Mouse (Mus musculus): ENCODE results near the gene Gal3st1. TPM values are rescaled to one million over a fixed set of nuclear protein-coding genes. Genes with fewer than 3 reads are reported as not detected.
A peak's percentile ranks its signal among the peaks of the same experiment; 100 is the strongest.
"Not testable (repeated sequence)": the region's sequence is repeated elsewhere in the genome, so short reads cannot be mapped to it uniquely, and the experiment has no call there.

Gene Gal3st1
- polyA plus RNA-seq (2015; fragmentation: Nextera tagmentation; extraction: Ambion mirVana) = 4.0 and 4.3 TPM in 2 replicates

DNA sequence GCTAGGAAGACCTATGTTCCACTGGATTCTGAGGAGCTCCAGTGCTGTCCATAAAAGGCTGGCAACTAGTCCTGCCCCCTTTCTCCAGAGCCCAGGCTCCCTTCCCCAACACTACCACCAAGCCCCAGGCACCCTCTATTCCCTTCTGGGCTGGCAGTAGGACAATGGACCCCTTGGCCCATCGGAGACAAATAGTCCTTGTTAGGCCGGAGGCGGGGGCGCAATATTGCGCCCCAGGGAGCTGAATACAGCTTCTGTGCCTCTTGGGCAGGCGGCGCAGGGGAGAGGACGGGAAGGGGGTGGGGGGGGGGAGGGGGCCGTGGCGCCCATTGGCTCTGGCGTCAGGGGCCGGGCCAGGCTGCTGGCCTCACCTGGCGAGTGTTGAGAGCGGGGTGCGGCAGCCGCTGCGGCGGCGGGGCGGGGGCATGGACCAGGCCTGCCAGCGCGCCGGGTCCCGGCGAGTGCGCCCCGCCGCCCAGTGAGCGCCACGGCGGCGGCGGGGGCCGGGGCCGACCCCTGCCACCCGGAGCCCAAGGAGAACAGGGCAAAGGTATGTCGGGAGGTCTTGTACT is at the start of gene Gal3st1:
Gene Gal3st1 (plus strand): TSS at position 346 of the 572 bp plus-strand sequence.
- Histone ChIP-seq H3K4me1 (replicated peaks) (peaks cover 18% of the 10 kb centered on the region), H3K36me3 (peaks cover 31% of the 10 kb centered on the region), H3K27me3 (peaks cover 9% of the 10 kb centered on the region), H3K27ac (replicated peaks) (0 out of 2 replicates have a peak within 1 kb of the TSS, but pooled peaks have one; percentile 23), H3K9me3 (no peaks in the 10 kb centered on the region), H3K4me2 (peak within 1 kb of the TSS; percentile 66), H3K4me3 (peak within 1 kb of the TSS; percentile 46), H3K9ac (peak within 1 kb of the TSS; percentile 64)
- peak; percentile 69 for ATAC-seq (ENCODE audit: low read depth)
- WGBS = 1% methylated on average over 24 of the region's 37 CpGs

DNA sequence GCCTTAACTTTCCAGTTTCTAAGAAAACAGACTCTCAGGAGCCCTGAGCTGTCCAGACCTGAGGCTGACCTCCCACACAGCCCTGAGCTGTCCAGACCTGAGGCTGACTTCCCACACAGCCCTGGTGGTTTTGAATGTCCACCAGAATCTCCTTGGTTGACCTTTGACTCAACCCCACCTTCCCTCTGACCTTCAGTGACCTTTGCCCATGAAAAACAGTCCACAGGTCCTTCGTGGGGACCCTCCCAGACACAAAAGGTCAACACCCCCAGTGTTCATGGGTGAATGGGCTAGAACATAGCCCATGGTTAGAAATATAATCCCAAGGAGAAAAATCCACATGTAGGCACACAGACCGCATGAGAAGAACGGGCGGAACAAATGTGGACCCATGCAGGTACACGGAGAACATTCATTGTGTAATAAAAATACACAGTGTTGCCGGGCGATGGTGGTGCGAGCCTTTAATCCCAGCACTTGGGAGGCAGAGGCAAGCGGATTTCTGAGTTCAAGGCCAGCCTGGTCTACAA is 49.6 kb upstream of the Gal3st1 start:
- H3K9me3 ChIP-seq = no peaks in the 10 kb centered on the region
- H3K36me3 ChIP-seq = no peaks in the 10 kb centered on the region
- ATAC-seq (ENCODE audit: low read depth) = no peak

DNA sequence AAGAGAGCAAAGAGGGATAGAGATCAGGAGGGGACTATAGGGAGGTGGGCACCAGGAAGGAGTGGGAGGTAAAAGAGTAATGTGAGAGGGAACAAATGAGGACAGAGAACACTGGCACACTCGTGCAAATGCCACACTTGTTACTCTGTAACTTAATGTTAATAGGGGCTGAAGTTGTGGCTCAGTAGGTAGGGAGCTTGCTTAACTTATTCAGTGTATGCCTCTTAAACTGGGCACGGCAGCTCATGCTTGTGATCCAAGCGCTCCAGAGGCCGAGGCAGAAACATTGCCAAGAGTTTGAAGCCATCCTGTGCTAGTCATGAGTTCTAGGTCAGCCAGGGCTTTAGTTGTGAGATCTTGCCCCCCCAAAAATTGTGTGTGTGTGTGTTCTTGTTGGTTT is 48.3 kb upstream of the Gal3st1 start:
- no peak overlapping the region for H3K9ac ChIP-seq
- no peaks in the 10 kb centered on the region for H3K27me3 ChIP-seq
- H3K9me3 ChIP-seq = no peaks in the 10 kb centered on the region
- 86% methylated on average over 4 of the region's 4 CpGs for WGBS
- H3K36me3 ChIP-seq = no peaks in the 10 kb centered on the region
- no peak overlapping the region for H3K4me2 ChIP-seq
- no peak overlapping the region for H3K27ac ChIP-seq (replicated peaks)
- H3K4me3 ChIP-seq = no peak overlapping the region
- ATAC-seq (ENCODE audit: low read depth) = no peak
- peaks cover 18% of the 10 kb centered on the region for H3K4me1 ChIP-seq (replicated peaks)

More for the DNA sequence above, 49.6 kb upstream of the Gal3st1 start:
- 91% methylated on average over 9 of the region's 9 CpGs for WGBS
- Histone ChIP-seq H3K27ac (replicated peaks) (no peak overlapping the region), H3K27me3 (no peaks in the 10 kb centered on the region), H3K4me3 (no peak overlapping the region), H3K4me1 (replicated peaks) (peaks cover 18% of the 10 kb centered on the region), H3K4me2 (no peak overlapping the region), H3K9ac (no peak overlapping the region)

DNA sequence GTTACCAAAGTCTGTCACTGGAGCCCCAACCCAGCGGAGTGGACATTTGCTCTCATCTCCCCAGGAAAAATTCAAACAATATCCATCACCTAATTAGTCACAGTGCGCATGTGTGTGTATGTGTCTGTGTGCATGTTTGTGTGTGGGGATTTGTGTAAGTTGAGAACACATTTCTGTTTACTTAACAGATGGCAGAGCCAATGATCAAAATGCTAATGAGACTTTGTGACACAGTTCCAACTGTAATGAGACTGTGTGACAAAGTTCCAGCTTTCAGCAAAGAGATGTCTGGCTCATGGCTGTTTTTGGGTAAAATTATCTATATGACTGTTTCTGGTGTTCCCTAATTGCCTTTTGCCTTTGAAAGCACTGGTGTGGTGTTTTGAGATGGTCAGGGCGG is 47.1 kb upstream of the Gal3st1 start:
- no peak overlapping the region for H3K4me3 ChIP-seq
- peaks cover 9% of the 10 kb centered on the region for H3K4me1 ChIP-seq (replicated peaks)
- H3K9ac ChIP-seq = no peak overlapping the region
- no peaks in the 10 kb centered on the region for H3K9me3 ChIP-seq
- ATAC-seq (ENCODE audit: low read depth) = no peak
- no peak overlapping the region for H3K4me2 ChIP-seq
- H3K27ac ChIP-seq (replicated peaks) = no peak overlapping the region
- H3K36me3 ChIP-seq = no peaks in the 10 kb centered on the region
- WGBS = 86% methylated on average over 3 of the region's 3 CpGs
- no peaks in the 10 kb centered on the region for H3K27me3 ChIP-seq

DNA sequence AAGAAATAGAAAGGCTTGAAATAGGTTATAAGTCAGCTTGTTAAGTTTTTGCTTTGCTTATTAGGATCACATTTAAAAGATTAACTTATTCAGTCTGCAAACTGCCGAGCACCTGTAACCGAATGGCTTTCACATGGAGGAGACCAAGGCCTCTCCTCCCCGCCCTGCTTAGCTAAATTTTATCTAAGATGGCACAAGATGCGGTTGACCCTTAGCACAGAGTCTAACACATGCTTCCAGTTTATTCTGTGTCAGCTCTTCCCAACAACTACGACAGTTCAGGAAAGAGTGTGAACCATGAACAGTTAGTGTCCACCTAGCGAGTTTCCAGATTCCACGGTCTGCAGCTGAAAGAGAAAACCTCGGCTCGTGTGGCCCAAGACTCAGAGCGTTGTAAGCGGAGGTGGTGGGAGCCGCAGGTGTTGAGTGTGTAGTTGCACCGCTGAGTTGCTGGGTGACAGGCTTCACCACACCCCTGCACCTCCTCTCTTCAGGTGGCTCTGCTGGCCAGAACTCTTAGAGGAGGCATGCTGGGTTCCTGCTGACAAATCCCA is 46.0 kb upstream of the Gal3st1 start:
- H3K9ac ChIP-seq = no peak overlapping the region
- H3K27me3 ChIP-seq = no peaks in the 10 kb centered on the region
- no peaks in the 10 kb centered on the region for H3K36me3 ChIP-seq
- H3K9me3 ChIP-seq = no peaks in the 10 kb centered on the region
- no peak overlapping the region for H3K4me3 ChIP-seq
- no peak overlapping the region for H3K27ac ChIP-seq (replicated peaks)
- WGBS = 85% methylated on average over 13 of the region's 13 CpGs
- ATAC-seq (ENCODE audit: low read depth) = no peak
- H3K4me2 ChIP-seq = no peak overlapping the region
- H3K4me1 ChIP-seq (replicated peaks) = 0 out of 2 replicates have a peak, but pooled peaks cover under 1% of the 10 kb centered on the region

DNA sequence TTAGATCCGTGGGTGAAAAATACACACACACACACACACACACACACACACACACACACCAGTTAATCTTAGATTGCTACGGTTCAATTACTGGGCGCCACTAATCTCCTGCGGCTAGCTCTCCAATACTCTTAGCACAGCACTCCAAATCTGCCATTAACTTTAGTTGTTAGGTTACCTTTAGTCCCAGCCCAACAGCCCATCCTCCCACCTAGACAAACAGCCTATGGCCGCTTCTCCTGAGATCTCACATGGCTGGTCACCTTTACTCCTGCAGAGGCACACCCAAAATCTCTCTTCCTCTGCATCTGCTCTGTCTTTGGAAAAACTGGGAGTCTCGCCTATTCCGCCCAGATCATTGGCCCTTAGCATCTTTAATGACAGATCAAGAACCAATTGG is 42.1 kb upstream of the Gal3st1 start:
- no peaks in the 10 kb centered on the region for H3K4me1 ChIP-seq (replicated peaks)
- H3K9me3 ChIP-seq = no peaks in the 10 kb centered on the region
- no peaks in the 10 kb centered on the region for H3K27me3 ChIP-seq
- no peak overlapping the region for H3K27ac ChIP-seq (replicated peaks)
- no peak overlapping the region for H3K4me2 ChIP-seq
- no peaks in the 10 kb centered on the region for H3K36me3 ChIP-seq
- ATAC-seq (ENCODE audit: low read depth) = no peak
- WGBS = 93% methylated on average over 7 of the region's 7 CpGs
- no peak overlapping the region for H3K4me3 ChIP-seq
- no peak overlapping the region for H3K9ac ChIP-seq

GRCm38 (mm10) chr11:3946386-3946785 is 37.0 kb upstream of the Gal3st1 start:
- Histone ChIP-seq H3K27ac (replicated peaks) (no peak overlapping the region), H3K27me3 (no peaks in the 10 kb centered on the region), H3K4me2 (no peak overlapping the region), H3K9ac (no peak overlapping the region), H3K36me3 (no peaks in the 10 kb centered on the region), H3K4me1 (replicated peaks) (no peaks in the 10 kb centered on the region), H3K9me3 (no peaks in the 10 kb centered on the region), H3K4me3 (no peak overlapping the region)
- ATAC-seq (ENCODE audit: low read depth) = no peak
- WGBS = 20% methylated on average over 1 of the region's 1 CpGs

GRCm38 (mm10) chr11:3954876-3955275 is 28.6 kb upstream of the Gal3st1 start:
- H3K4me2 ChIP-seq; H3K4me3 ChIP-seq; H3K36me3 ChIP-seq; H3K4me1 ChIP-seq (replicated peaks); H3K27ac ChIP-seq (replicated peaks); ATAC-seq (ENCODE audit: low read depth); H3K27me3 ChIP-seq; H3K9ac ChIP-seq: not testable (repeated sequence)
- WGBS = 81% methylated on average over 5 of the region's 5 CpGs
- H3K9me3 ChIP-seq = 0 out of 2 replicates have a peak, but pooled peaks cover 11% of the 10 kb centered on the region

GRCm38 (mm10) chr11:3955371-3955770 is 28.1 kb upstream of the Gal3st1 start:
- not testable (repeated sequence) for H3K4me1 ChIP-seq (replicated peaks); H3K36me3 ChIP-seq; ATAC-seq (ENCODE audit: low read depth); H3K4me2 ChIP-seq; H3K9ac ChIP-seq; H3K4me3 ChIP-seq; H3K27me3 ChIP-seq; H3K27ac ChIP-seq (replicated peaks)
- WGBS = 81% methylated on average over 4 of the region's 4 CpGs
- H3K9me3 ChIP-seq = 0 out of 2 replicates have a peak, but pooled peaks cover 11% of the 10 kb centered on the region

DNA sequence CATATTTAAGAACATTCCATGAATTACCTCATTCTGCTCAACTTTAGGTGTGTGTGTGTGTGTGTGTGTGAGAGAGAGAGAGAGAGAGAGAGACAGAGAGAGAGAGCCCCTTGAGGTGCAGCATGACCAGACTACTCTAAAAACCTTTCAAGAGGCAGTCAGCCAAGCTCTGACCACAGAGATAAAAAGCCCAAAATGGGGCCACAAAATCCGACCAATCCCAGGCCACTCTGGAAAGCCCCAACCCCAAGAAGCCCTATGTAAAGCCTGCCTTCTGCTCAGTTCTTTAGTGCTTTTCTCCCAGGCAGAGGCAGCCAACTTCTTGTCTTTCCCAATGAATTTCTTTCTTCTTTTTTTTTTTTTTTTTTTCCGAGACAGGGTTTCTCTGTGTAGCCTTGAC is 22.5 kb upstream of the Gal3st1 start:
- Histone ChIP-seq H3K4me2 (no peak overlapping the region), H3K27me3 (0 out of 2 replicates have a peak, but pooled peaks cover 5% of the 10 kb centered on the region), H3K9me3 (0 out of 2 replicates have a peak, but pooled peaks cover 2% of the 10 kb centered on the region), H3K4me1 (replicated peaks) (peaks cover 21% of the 10 kb centered on the region), H3K36me3 (no peaks in the 10 kb centered on the region), H3K4me3 (no peak overlapping the region), H3K9ac (no peak overlapping the region), H3K27ac (replicated peaks) (no peak overlapping the region)
- no peak for ATAC-seq (ENCODE audit: low read depth)
- 54% methylated on average over 2 of the region's 2 CpGs for WGBS

- WGBS = 72% methylated on average over 3 of the region's 3 CpGs
These were observed 21.7 kb upstream of the Gal3st1 start for GRCm38 (mm10) chr11:3961761-3962160.

DNA sequence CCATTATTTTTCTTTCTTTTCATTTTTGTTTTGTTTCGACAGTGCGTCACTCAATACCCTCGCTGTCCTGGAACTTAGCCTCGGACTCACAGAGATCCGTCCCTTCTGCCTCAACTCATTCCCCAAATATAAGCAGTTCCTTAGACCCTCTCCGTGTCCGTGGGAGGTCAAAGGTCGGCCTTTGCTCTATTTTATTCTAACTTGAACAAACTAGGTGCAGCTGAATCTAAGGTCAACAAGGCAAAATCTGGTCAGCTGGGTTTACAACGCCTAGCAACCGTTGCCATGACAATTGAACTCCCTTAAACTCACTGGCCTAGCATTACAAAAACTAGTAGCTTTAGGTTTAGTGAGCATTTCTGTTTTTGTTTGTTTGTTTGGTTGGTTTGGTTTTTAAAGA is 20.3 kb upstream of the Gal3st1 start:
- Histone ChIP-seq H3K27me3 (no peaks in the 10 kb centered on the region), H3K27ac (replicated peaks) (peak overlapping the region; percentile 35; the same call in 1 of the 2 replicates), H3K9ac (0 out of 2 replicates have a peak overlapping the region, but pooled peaks have one; percentile 6), H3K9me3 (no peaks in the 10 kb centered on the region), H3K4me3 (peak overlapping the region; percentile 74), H3K36me3 (peaks cover 1% of the 10 kb centered on the region), H3K4me2 (peak overlapping the region; percentile 73), H3K4me1 (replicated peaks) (peaks cover 28% of the 10 kb centered on the region)
- ATAC-seq (ENCODE audit: low read depth) = 0 out of 2 replicates have a peak, but pooled peaks have one; percentile 15
- 81% methylated on average over 10 of the region's 10 CpGs for WGBS

More at GRCm38 (mm10) chr11:3961761-3962160, 21.7 kb upstream of the Gal3st1 start:
- Histone ChIP-seq H3K27ac (replicated peaks) (no peak overlapping the region), H3K4me2 (no peak overlapping the region), H3K4me3 (no peak overlapping the region), H3K9me3 (no peaks in the 10 kb centered on the region), H3K4me1 (replicated peaks) (peaks cover 28% of the 10 kb centered on the region), H3K27me3 (0 out of 2 replicates have a peak, but pooled peaks cover 5% of the 10 kb centered on the region), H3K36me3 (no peaks in the 10 kb centered on the region), H3K9ac (no peak overlapping the region)
- ATAC-seq (ENCODE audit: low read depth) = no peak

All from neural tube, embryonic 13.5 days (tissue).